9 mouse cellular contexts compared by ENCODE assay signal in the genomic region with DNA sequence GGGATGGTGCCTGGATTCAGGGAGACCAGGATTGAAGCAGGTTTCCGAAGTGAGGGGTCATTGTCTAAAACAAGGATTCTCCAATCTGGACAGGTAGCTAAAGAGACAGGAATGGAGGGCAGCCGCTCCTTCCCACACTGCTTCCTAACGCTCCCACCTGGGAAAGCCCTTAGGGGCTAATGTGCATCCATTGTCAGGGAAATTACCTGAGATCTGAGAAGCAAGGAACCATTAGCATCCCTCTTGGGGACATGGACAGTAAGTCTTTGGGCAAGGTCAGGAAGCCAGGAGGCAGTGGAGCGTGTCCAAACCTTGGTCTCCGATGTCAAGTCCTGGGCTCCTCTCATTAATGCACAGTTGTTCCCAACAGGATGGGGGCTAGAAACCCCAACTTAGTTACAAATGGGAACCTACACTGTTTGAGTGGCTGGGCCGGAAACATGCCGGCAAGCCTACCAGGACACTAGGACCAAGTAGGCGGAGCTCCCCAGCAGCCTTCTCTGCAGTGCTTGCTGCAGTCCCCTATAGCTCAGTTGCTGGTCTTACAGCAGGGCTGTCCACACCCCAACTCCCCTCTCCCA. TPM values are rescaled to one million over a fixed set of nuclear protein-coding genes. Genes with fewer than 3 reads are reported as not detected.
A peak's percentile ranks its signal among the peaks of the same experiment; 100 is the strongest.
DNase-seq lines count a peak whose midpoint lies in the region; ATAC-seq lines count a peak whose summit lies in the region.
"Had no signal": no experiment of that assay in that cellular context is flagged by ENCODE, and none has a peak within 500 bp of the region (broad histone marks: within the 10 kb centered on the region; RNA-seq: fewer than 3 reads in every experiment).

No protein-coding gene starts in this region.

- peaks cover 27% of the 10 kb centered on the region for H3K36me3 ChIP-seq in heart, embryonic 13.5 days
- H3K36me3 ChIP-seq in intestine, embryonic 15.5 days: no peaks in the 10 kb centered on the region
- peaks cover 21% of the 10 kb centered on the region for H3K36me3 ChIP-seq in midbrain, embryonic 13.5 days

- 8% methylated on average over 8 of the region's 8 CpGs for WGBS in heart, embryonic 13.5 days
- WGBS in intestine, embryonic 15.5 days: 13% methylated on average over 8 of the region's 8 CpGs
- 4% methylated on average over 8 of the region's 8 CpGs for WGBS in midbrain, embryonic 13.5 days

- no peak overlapping the region for H3K27ac ChIP-seq in heart, embryonic 13.5 days (replicated peaks)
- no peak overlapping the region for H3K27ac ChIP-seq in intestine, embryonic 15.5 days
- H3K27ac ChIP-seq in midbrain, embryonic 13.5 days: 0 out of 2 replicates have a peak overlapping the region, but pooled peaks have one; percentile 6

- H3K9me3 ChIP-seq in heart, embryonic 13.5 days: no peaks in the 10 kb centered on the region
- no peaks in the 10 kb centered on the region for H3K9me3 ChIP-seq in intestine, embryonic 15.5 days
- no peaks in the 10 kb centered on the region for H3K9me3 ChIP-seq in midbrain, embryonic 13.5 days

- intact Hi-C loops in left cerebral cortex, postnatal 14 days (cut with DNase I): loop anchor here (5.0 kb wide), 1 partner anchor 155 kb away; no protein-coding TSS in a partner anchor

- peaks cover 48% of the 10 kb centered on the region for H3K4me1 ChIP-seq in heart, embryonic 13.5 days
- peaks cover 30% of the 10 kb centered on the region for H3K4me1 ChIP-seq in intestine, embryonic 15.5 days (replicated peaks)
- peaks cover 36% of the 10 kb centered on the region for H3K4me1 ChIP-seq in midbrain, embryonic 13.5 days (replicated peaks)

- H3K4me3 ChIP-seq in heart, embryonic 13.5 days: peak overlapping the region; percentile 72
- H3K4me3 ChIP-seq in intestine, embryonic 15.5 days (replicated peaks): peak overlapping the region; percentile 51; the same call in 1 of the 2 replicates
- peak overlapping the region; percentile 54 for H3K4me3 ChIP-seq in midbrain, embryonic 13.5 days (replicated peaks)

- ATAC-seq in heart, embryonic 13.5 days (ENCODE audit: extremely low read depth, insufficient number of reproducible peaks, low FRiP score, low TSS enrichment): no peak
- ATAC-seq in intestine, embryonic 15.5 days: no peak
- no peak for ATAC-seq in midbrain, embryonic 13.5 days

- peak overlapping the region; percentile 100 for H3K4me2 ChIP-seq in heart, embryonic 13.5 days
- peak overlapping the region; percentile 99 for H3K4me2 ChIP-seq in intestine, embryonic 15.5 days (replicated peaks)
- peak overlapping the region; percentile 94 for H3K4me2 ChIP-seq in midbrain, embryonic 13.5 days (replicated peaks)

- peaks cover 70% of the 10 kb centered on the region for H3K27me3 ChIP-seq in heart, embryonic 13.5 days (replicated peaks)
- peaks cover 40% of the 10 kb centered on the region for H3K27me3 ChIP-seq in intestine, embryonic 15.5 days (replicated peaks)
- H3K27me3 ChIP-seq in midbrain, embryonic 13.5 days: peaks cover 55% of the 10 kb centered on the region
- H3K27me3 ChIP-seq: CH12.LX had no signal

- DNase-seq in heart, adult 8-10 months (ENCODE audit: low spot score): no peak
- peak; percentile 19 for DNase-seq in embryo, embryonic 10.5 days (ENCODE audit: low spot score)
- DNase-seq in left cerebral cortex, postnatal 14 days (ENCODE audit: low spot score in 2 of 2): no peak
- no peak for DNase-seq in frontal cortex, postnatal 36 days (ENCODE audit: low spot score in 2 of 2)
- no peak for DNase-seq in c-Kit-positive CD71-positive TER-119-positive erythroid progenitor cells, embryonic 14.5 days (ENCODE audit: low spot score)

- peak overlapping the region; percentile 83 for H3K9ac ChIP-seq in heart, embryonic 13.5 days
- peak overlapping the region; percentile 59 for H3K9ac ChIP-seq in intestine, embryonic 15.5 days
- peak overlapping the region; percentile 78 for H3K9ac ChIP-seq in midbrain, embryonic 13.5 days (replicated peaks)

RNA-seq across cellular contexts. Expression of gene Has3, which starts 2.5 kb away (rescaled TPM):
- polyA plus RNA-seq in heart, embryonic 13.5 days (2015; fragmentation: Nextera tagmentation; extraction: Ambion mirVana): 0.04 and 0.18 TPM in 2 replicates
- total RNA-seq in heart, adult 8-10 months (2022): 1 to 10 TPM in 2 of 4 experiments, under 1 TPM in 2; 0.62 to 1.3 (median 1.0) TPM
- 0.10 and 0.18 TPM in 2 replicates for polyA plus RNA-seq in intestine, embryonic 15.5 days (2015; fragmentation: Nextera tagmentation; extraction: Ambion mirVana)
- 0.97 and 1.3 TPM in 2 replicates for polyA plus RNA-seq in midbrain, embryonic 13.5 days (2015; fragmentation: Nextera tagmentation; extraction: Ambion mirVana)
- total RNA-seq in left cerebral cortex, postnatal 14 days (2021): 1 to 10 TPM; 3.0 to 4.1 TPM

RNA-seq across cellular contexts. Expression of gene Utp4, which starts 20.9 kb away (rescaled TPM):
- polyA plus RNA-seq in heart, embryonic 13.5 days (2015; fragmentation: Nextera tagmentation; extraction: Ambion mirVana): 43.6 and 47.1 TPM in 2 replicates
- total RNA-seq in heart, adult 8-10 months (2022): 10 to 100 TPM; 20.2 to 23.0 (median 21.6) TPM
- polyA plus RNA-seq in intestine, embryonic 15.5 days (2015; fragmentation: Nextera tagmentation; extraction: Ambion mirVana): 67.1 and 71.1 TPM in 2 replicates
- polyA plus RNA-seq in midbrain, embryonic 13.5 days (2015; fragmentation: Nextera tagmentation; extraction: Ambion mirVana): 44.9 and 48.1 TPM in 2 replicates
- total RNA-seq in left cerebral cortex, postnatal 14 days (2021): 10 to 100 TPM; 29.5 to 31.4 TPM
